Mouse (Mus musculus): ENCODE results near the gene Mrps2. TPM values are rescaled to one million over a fixed set of nuclear protein-coding genes. Genes with fewer than 3 reads are reported as not detected.

The Mrps2 gene
- polyA plus RNA-seq, 1 experiment from 2014 or later: 60.6 TPM

GRCm38 (mm10) chr2:28494521-28494920, 26.7 kb downstream of the Mrps2 start:
- Histone ChIP-seq H3K36me3 (ENCODE audit: control insufficient read depth, insufficient read depth, low read length) (no peaks in the 10 kb centered on the region), H3K9ac (ENCODE audit: low read depth, low read length) (no peak overlapping the region), H3K4me1 (ENCODE audit: control insufficient read depth, insufficient read depth, low read length) (no peaks in the 10 kb centered on the region), H3K27me3 (ENCODE audit: control insufficient read depth, insufficient read depth, low read length) (no peaks in the 10 kb centered on the region), H3K4me2 (no peak overlapping the region), H3K27ac (ENCODE audit: low read depth, low read length) (no peak overlapping the region), H3K9me3 (replicated peaks; ENCODE audit: control insufficient read depth, low read length) (no peaks in the 10 kb centered on the region), H3K4me3 (ENCODE audit: low read depth, low read length) (no peak overlapping the region)
- WGBS (ENCODE audit: insufficient replicate concordance): 74% methylated on average over 2 of the region's 2 CpGs
- no peak for ATAC-seq (replicated peaks; ENCODE audit: insufficient number of reproducible peaks, low FRiP score, low TSS enrichment)

- no peaks in the 10 kb centered on the region for H3K27me3 ChIP-seq (ENCODE audit: control insufficient read depth, insufficient read depth, low read length)
- no peaks in the 10 kb centered on the region for H3K9me3 ChIP-seq (replicated peaks; ENCODE audit: control insufficient read depth, low read length)
- no peak overlapping the region for H3K4me3 ChIP-seq (ENCODE audit: low read depth, low read length)
- H3K36me3 ChIP-seq (ENCODE audit: control insufficient read depth, insufficient read depth, low read length): no peaks in the 10 kb centered on the region
- no peak overlapping the region for H3K9ac ChIP-seq (ENCODE audit: low read depth, low read length)
- 71% methylated on average over 14 of the region's 14 CpGs for WGBS (ENCODE audit: insufficient replicate concordance)
- ATAC-seq (replicated peaks; ENCODE audit: insufficient number of reproducible peaks, low FRiP score, low TSS enrichment): no peak
- H3K4me2 ChIP-seq: no peak overlapping the region
- H3K4me1 ChIP-seq (ENCODE audit: control insufficient read depth, insufficient read depth, low read length): no peaks in the 10 kb centered on the region
- no peak overlapping the region for H3K27ac ChIP-seq (ENCODE audit: low read depth, low read length)
These were observed 27.4 kb downstream of the Mrps2 start for GRCm38 (mm10) chr2:28495207-28495756.

DNA sequence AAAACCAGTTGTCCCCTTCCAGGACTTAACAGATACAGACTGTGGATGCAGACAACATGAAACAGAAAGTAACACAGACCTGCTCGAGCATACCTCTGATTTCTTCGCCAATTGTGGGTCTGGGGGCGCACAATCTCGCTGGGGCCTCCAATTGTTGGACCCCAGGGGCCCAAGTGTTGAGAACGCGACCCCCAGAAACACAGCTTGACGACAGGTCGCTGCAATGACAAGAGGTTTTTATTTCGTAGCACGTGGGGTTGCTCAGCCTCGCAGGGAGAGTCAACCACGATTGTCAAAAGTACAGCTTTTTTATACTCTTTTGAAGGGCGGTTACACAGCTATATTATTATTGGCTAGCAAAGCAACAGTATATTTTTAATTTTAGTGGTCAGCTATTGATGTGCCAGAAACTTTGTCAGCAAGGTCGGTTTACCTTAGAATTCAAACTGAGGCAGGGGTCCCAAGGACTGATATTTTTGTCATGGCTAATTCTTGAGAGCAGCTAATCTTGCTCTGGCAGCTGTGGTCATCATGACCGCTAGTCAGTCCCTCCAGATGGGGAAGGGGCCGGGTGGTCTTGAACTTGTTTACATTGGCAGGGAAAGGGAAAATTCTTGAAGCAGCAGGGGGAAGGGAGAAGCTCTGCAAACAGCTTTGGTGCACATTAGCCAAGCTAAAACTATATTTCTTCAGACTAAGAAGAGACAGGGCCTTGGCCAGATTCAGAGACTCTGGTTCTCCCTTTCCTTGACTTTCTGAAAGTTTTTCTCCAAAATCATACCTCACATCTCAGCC, 28.1 kb downstream of the Mrps2 start:
- WGBS (ENCODE audit: insufficient replicate concordance): 82% methylated on average over 16 of the region's 16 CpGs
- Histone ChIP-seq H3K36me3 (ENCODE audit: control insufficient read depth, insufficient read depth, low read length) (no peaks in the 10 kb centered on the region), H3K9ac (ENCODE audit: low read depth, low read length) (no peak overlapping the region), H3K9me3 (replicated peaks; ENCODE audit: control insufficient read depth, low read length) (no peaks in the 10 kb centered on the region), H3K27me3 (ENCODE audit: control insufficient read depth, insufficient read depth, low read length) (no peaks in the 10 kb centered on the region), H3K27ac (ENCODE audit: low read depth, low read length) (no peak overlapping the region), H3K4me2 (no peak overlapping the region), H3K4me3 (ENCODE audit: low read depth, low read length) (no peak overlapping the region), H3K4me1 (ENCODE audit: control insufficient read depth, insufficient read depth, low read length) (no peaks in the 10 kb centered on the region)
- no peak for ATAC-seq (replicated peaks; ENCODE audit: insufficient number of reproducible peaks, low FRiP score, low TSS enrichment)

GRCm38 (mm10) chr2:28496671-28497070, 28.8 kb downstream of the Mrps2 start, which contains the start of gene Gbgt1:
Gbgt1 (plus strand) TSS chr2:28496891.
- Histone ChIP-seq H3K4me1 (ENCODE audit: control insufficient read depth, insufficient read depth, low read length) (no peaks in the 10 kb centered on the region), H3K27me3 (ENCODE audit: control insufficient read depth, insufficient read depth, low read length) (no peaks in the 10 kb centered on the region), H3K9ac (ENCODE audit: low read depth, low read length) (no peak within 1 kb of the TSS), H3K4me3 (ENCODE audit: low read depth, low read length) (no peak within 1 kb of the TSS), H3K9me3 (replicated peaks; ENCODE audit: control insufficient read depth, low read length) (no peaks in the 10 kb centered on the region), H3K36me3 (ENCODE audit: control insufficient read depth, insufficient read depth, low read length) (no peaks in the 10 kb centered on the region), H3K27ac (ENCODE audit: low read depth, low read length) (no peak within 1 kb of the TSS), H3K4me2 (no peak within 1 kb of the TSS)
- WGBS (ENCODE audit: insufficient replicate concordance): 76% methylated on average over 5 of the region's 5 CpGs
- no peak for ATAC-seq (replicated peaks; ENCODE audit: insufficient number of reproducible peaks, low FRiP score, low TSS enrichment)

GRCm38 (mm10) chr2:28497561-28497960, 29.7 kb downstream of the Mrps2 start:
- Histone ChIP-seq H3K27ac (ENCODE audit: low read depth, low read length) (no peak overlapping the region), H3K9ac (ENCODE audit: low read depth, low read length) (no peak overlapping the region), H3K27me3 (ENCODE audit: control insufficient read depth, insufficient read depth, low read length) (no peaks in the 10 kb centered on the region), H3K4me2 (no peak overlapping the region), H3K36me3 (ENCODE audit: control insufficient read depth, insufficient read depth, low read length) (no peaks in the 10 kb centered on the region), H3K9me3 (replicated peaks; ENCODE audit: control insufficient read depth, low read length) (no peaks in the 10 kb centered on the region), H3K4me3 (ENCODE audit: low read depth, low read length) (no peak overlapping the region), H3K4me1 (ENCODE audit: control insufficient read depth, insufficient read depth, low read length) (no peaks in the 10 kb centered on the region)
- 84% methylated on average over 5 of the region's 5 CpGs for WGBS (ENCODE audit: insufficient replicate concordance)
- ATAC-seq (replicated peaks; ENCODE audit: insufficient number of reproducible peaks, low FRiP score, low TSS enrichment): no peak

GRCm38 (mm10) chr2:28498431-28498830, 30.6 kb downstream of the Mrps2 start:
- Histone ChIP-seq H3K4me3 (ENCODE audit: low read depth, low read length) (no peak overlapping the region), H3K9me3 (replicated peaks; ENCODE audit: control insufficient read depth, low read length) (no peaks in the 10 kb centered on the region), H3K27ac (ENCODE audit: low read depth, low read length) (no peak overlapping the region), H3K9ac (ENCODE audit: low read depth, low read length) (no peak overlapping the region), H3K27me3 (ENCODE audit: control insufficient read depth, insufficient read depth, low read length) (no peaks in the 10 kb centered on the region), H3K4me1 (ENCODE audit: control insufficient read depth, insufficient read depth, low read length) (no peaks in the 10 kb centered on the region), H3K4me2 (no peak overlapping the region), H3K36me3 (ENCODE audit: control insufficient read depth, insufficient read depth, low read length) (no peaks in the 10 kb centered on the region)
- WGBS (ENCODE audit: insufficient replicate concordance): 53% methylated on average over 4 of the region's 4 CpGs
- ATAC-seq (replicated peaks; ENCODE audit: insufficient number of reproducible peaks, low FRiP score, low TSS enrichment): no peak

DNA sequence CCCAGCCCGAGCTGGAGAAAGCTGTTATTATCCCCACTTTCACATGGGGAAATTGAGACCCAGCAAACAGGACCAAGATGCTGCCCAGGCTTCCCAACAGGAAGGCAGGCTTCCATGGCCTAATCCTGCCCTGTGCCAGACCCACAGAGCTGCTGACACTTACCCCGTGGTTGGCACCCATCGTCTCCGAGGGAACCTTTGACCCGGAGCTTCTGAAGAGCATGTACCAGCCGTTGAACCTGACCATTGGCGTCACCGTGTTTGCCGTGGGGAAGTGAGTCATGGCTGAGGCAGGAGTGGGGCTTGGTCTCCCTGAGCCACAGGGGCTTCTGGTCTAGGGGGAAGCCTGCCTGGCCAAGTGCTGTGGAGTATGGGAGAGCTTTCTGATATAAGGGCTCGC, 35.1 kb downstream of the Mrps2 start:
- no peak for ATAC-seq (replicated peaks; ENCODE audit: insufficient number of reproducible peaks, low FRiP score, low TSS enrichment)
- Histone ChIP-seq H3K4me2 (no peak overlapping the region), H3K27me3 (ENCODE audit: control insufficient read depth, insufficient read depth, low read length) (no peaks in the 10 kb centered on the region), H3K4me1 (ENCODE audit: control insufficient read depth, insufficient read depth, low read length) (no peaks in the 10 kb centered on the region), H3K27ac (ENCODE audit: low read depth, low read length) (no peak overlapping the region), H3K9me3 (replicated peaks; ENCODE audit: control insufficient read depth, low read length) (no peaks in the 10 kb centered on the region), H3K9ac (ENCODE audit: low read depth, low read length) (no peak overlapping the region), H3K4me3 (ENCODE audit: low read depth, low read length) (no peak overlapping the region), H3K36me3 (ENCODE audit: control insufficient read depth, insufficient read depth, low read length) (no peaks in the 10 kb centered on the region)
- 80% methylated on average over 10 of the region's 10 CpGs for WGBS (ENCODE audit: insufficient replicate concordance)

GRCm38 (mm10) chr2:28504676-28505075, 36.8 kb downstream of the Mrps2 start:
- no peaks in the 10 kb centered on the region for H3K9me3 ChIP-seq (replicated peaks; ENCODE audit: control insufficient read depth, low read length)
- no peaks in the 10 kb centered on the region for H3K36me3 ChIP-seq (ENCODE audit: control insufficient read depth, insufficient read depth, low read length)
- 84% methylated on average over 13 of the region's 13 CpGs for WGBS (ENCODE audit: insufficient replicate concordance)
- H3K27me3 ChIP-seq (ENCODE audit: control insufficient read depth, insufficient read depth, low read length): no peaks in the 10 kb centered on the region
- H3K4me3 ChIP-seq (ENCODE audit: low read depth, low read length): no peak overlapping the region
- no peaks in the 10 kb centered on the region for H3K4me1 ChIP-seq (ENCODE audit: control insufficient read depth, insufficient read depth, low read length)
- ATAC-seq (replicated peaks; ENCODE audit: insufficient number of reproducible peaks, low FRiP score, low TSS enrichment): no peak
- H3K9ac ChIP-seq (ENCODE audit: low read depth, low read length): no peak overlapping the region
- H3K27ac ChIP-seq (ENCODE audit: low read depth, low read length): no peak overlapping the region
- no peak overlapping the region for H3K4me2 ChIP-seq

GRCm38 (mm10) chr2:28505795-28506194, 37.9 kb downstream of the Mrps2 start, which contains the start of gene Gm10134:
Gm10134 (plus strand) TSS chr2:28506095.
- ATAC-seq (replicated peaks; ENCODE audit: insufficient number of reproducible peaks, low FRiP score, low TSS enrichment): no peak
- no peaks in the 10 kb centered on the region for H3K4me1 ChIP-seq (ENCODE audit: control insufficient read depth, insufficient read depth, low read length)
- WGBS (ENCODE audit: insufficient replicate concordance): 71% methylated on average over 3 of the region's 3 CpGs

More at GRCm38 (mm10) chr2:28505795-28506194, 37.9 kb downstream of the Mrps2 start, which contains the start of gene Gm10134:
- Histone ChIP-seq H3K27ac (ENCODE audit: low read depth, low read length) (no peak within 1 kb of the TSS), H3K4me2 (no peak within 1 kb of the TSS), H3K36me3 (ENCODE audit: control insufficient read depth, insufficient read depth, low read length) (no peaks in the 10 kb centered on the region), H3K9ac (ENCODE audit: low read depth, low read length) (no peak within 1 kb of the TSS), H3K9me3 (replicated peaks; ENCODE audit: control insufficient read depth, low read length) (no peaks in the 10 kb centered on the region), H3K27me3 (ENCODE audit: control insufficient read depth, insufficient read depth, low read length) (0 out of 2 replicates have a peak, but pooled peaks cover 4% of the 10 kb centered on the region), H3K4me3 (ENCODE audit: low read depth, low read length) (no peak within 1 kb of the TSS)

All from heart, embryonic 11.5 days (tissue).